Mouse (Mus musculus): Measurements from ENCODE around the gene Gm4177.
"Not testable (repeated sequence)": the region's sequence is repeated elsewhere in the genome, so short reads cannot be mapped to it uniquely, and the experiment has no call there.

The Gm4177 gene

DNA sequence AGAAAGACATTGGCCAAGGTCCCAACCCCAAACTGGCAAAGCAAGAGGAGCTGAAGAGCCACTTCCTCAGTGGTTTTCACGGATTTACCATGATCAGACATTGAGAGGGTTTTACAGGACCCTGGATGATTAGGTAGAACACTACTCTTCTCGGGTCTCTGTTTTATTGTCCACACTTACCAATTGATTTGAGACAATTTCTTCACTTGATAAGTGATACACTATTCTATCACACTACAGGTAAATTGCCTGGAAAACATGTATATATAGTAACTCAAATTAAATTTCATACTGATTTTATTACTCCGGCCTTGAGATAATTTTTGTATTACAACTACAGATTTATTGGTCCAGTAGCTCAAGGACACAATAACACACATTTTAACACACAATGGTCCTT lies at the start of gene Gm4177:
TSS of gene Gm4177 (minus strand) at position 101 of the 400 bp plus-strand sequence.
- DNase-seq (ENCODE audit: low spot score) = not testable (repeated sequence)

DNA sequence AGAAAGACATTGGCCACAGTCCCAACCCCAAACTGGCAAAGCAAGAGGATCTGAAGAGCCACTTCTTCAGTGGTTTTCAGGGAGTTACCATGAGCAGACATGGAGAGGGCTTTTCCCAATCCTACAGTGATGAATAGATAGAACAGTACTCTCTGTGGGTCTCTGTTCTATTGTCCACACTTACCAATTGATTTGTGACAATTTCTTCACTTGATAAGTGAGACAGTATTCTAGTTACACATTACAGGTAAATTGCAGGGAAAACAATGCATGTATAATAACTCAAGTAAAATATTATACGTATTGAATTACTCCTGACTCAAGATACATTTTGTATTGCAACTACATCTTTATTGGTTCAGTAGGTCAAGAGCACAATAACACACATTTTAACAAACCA lies 47.6 kb upstream of the Gm4177 start, which contains the start of gene Gm5725:
TSS of gene Gm5725 (minus strand) at position 101 of the 400 bp plus-strand sequence.
- not testable (repeated sequence) for DNase-seq (ENCODE audit: low spot score)

- not testable (repeated sequence) for DNase-seq (ENCODE audit: low spot score)
Observed at GRCm38 (mm10) chr7:21832051-21832450, 35.5 kb upstream of the Gm4177 start, which contains the start of gene Vmn1r135. TSS of gene Vmn1r135 (plus strand) at chr7:21832351.

- not testable (repeated sequence) for DNase-seq (ENCODE audit: low spot score)
Observed at GRCm38 (mm10) chr7:21761375-21761774, 35.2 kb downstream of the Gm4177 start, which contains the start of gene Gm4175. TSS of gene Gm4175 (minus strand) at chr7:21761475.
